Mouse (Mus musculus): ENCODE data around the gene Acoxl. TPM values are rescaled to one million over a fixed set of nuclear protein-coding genes. Genes with fewer than 3 reads are reported as not detected.
"Not testable (repeated sequence)": the region's sequence is repeated elsewhere in the genome, so short reads cannot be mapped to it uniquely, and the experiment has no call there.

Acoxl gene
- polyA plus RNA-seq, 1 experiment = not detected

DNA sequence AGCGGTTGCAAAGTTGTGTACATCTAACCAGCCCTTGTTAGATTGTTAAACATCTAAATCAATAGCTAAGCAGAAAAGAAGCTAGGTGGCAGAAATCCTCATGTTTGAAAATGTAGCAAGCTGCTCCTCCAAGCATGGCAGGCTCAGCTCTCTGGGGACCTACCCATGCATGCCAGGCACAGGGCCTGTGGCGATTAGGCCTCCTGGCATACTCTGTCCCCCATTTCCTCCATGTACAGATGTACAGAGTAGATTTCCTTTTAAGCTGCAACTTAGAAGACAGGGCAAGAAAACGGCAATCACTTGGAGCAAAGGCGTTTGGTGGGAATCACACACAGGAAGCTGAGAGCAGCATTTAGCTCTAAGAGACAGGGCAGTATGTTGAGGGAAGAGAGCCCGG lies 255.5 kb downstream of the Acoxl start:
- peak overlapping the region; percentile 69; the same call in 1 of the 2 replicates for H3K27ac ChIP-seq (ENCODE audit: insufficient read depth, low read depth, low read length)
- H3K27me3 ChIP-seq (replicated peaks; ENCODE audit: control insufficient read depth, insufficient read depth, low read length) = no peaks in the 10 kb centered on the region
- WGBS = 32% methylated on average over 5 of the region's 5 CpGs
- DNase-seq = peak; percentile 34
- peaks cover 23% of the 10 kb centered on the region for H3K4me1 ChIP-seq (ENCODE audit: control insufficient read depth, insufficient read depth, low read length)
- TF ChIP-seq CTCF (conservative IDR thresholded peaks at IDR 0.05; ENCODE audit: insufficient read depth, insufficient read length, low read depth, low read length) (no peak), POLR2A (IDR thresholded peaks at IDR 0.05; ENCODE audit: low read depth, low read length) (no peak)
- no peak overlapping the region for H3K4me3 ChIP-seq (ENCODE audit: insufficient read depth, low read depth, low read length)
- H3K36me3 ChIP-seq (ENCODE audit: control insufficient read depth, insufficient read depth, low read length) = no peaks in the 10 kb centered on the region

DNA sequence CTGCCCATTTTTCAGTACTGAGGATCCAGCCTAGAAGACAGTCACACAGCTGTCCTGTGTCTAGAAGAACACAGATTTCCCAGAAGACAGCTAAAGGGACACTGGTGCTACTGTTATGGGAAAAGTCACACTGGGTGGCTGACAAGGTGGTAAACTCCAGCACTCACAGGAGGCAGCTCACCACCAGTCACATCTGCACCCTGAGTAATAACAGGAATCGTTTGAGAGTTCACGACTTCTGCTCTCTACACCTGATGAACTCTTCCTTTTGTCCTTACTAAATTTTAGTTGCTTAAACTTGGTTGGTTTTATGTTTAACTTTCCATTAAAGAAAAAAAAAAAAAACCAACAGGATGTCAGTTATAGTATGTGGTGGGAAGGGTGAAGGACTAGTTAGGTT lies 255.9 kb downstream of the Acoxl start:
- DNase-seq = peak; percentile 24
- H3K4me1 ChIP-seq (ENCODE audit: control insufficient read depth, insufficient read depth, low read length) = peaks cover 23% of the 10 kb centered on the region
- H3K27ac ChIP-seq (ENCODE audit: insufficient read depth, low read depth, low read length) = peak overlapping the region; percentile 69; the same call in 1 of the 2 replicates
- TF ChIP-seq CTCF (conservative IDR thresholded peaks at IDR 0.05; ENCODE audit: insufficient read depth, insufficient read length, low read depth, low read length) = no peak
- TF ChIP-seq POLR2A (IDR thresholded peaks at IDR 0.05; ENCODE audit: low read depth, low read length) = no peak
- 25% methylated on average over 2 of the region's 2 CpGs for WGBS
- H3K27me3 ChIP-seq (replicated peaks; ENCODE audit: control insufficient read depth, insufficient read depth, low read length) = no peaks in the 10 kb centered on the region
- H3K4me3 ChIP-seq (ENCODE audit: insufficient read depth, low read depth, low read length) = no peak overlapping the region
- H3K36me3 ChIP-seq (ENCODE audit: control insufficient read depth, insufficient read depth, low read length) = no peaks in the 10 kb centered on the region

DNA sequence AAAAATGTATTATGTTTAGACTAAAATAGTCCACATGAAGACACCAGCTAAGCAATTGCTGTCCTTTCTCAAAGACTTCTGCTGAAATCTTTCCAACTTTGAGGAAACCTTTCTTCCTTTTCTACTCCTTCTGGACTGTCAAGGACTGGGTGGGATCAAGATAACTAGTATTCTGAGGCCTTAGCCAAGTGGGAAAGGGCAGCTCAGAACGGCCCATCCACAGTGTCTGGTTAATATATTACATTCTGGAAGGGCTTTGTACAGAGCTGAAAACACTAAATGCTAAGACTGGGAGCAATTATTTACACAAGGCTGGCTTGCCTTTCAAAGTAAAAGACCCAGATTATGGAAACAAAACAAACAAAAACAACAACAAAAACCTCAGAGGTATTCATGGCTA lies 256.6 kb downstream of the Acoxl start:
- Histone ChIP-seq H3K4me1 (ENCODE audit: control insufficient read depth, insufficient read depth, low read length) (peaks cover 23% of the 10 kb centered on the region), H3K36me3 (ENCODE audit: control insufficient read depth, insufficient read depth, low read length) (no peaks in the 10 kb centered on the region), H3K4me3 (ENCODE audit: insufficient read depth, low read depth, low read length) (no peak overlapping the region), H3K27ac (ENCODE audit: insufficient read depth, low read depth, low read length) (peak overlapping the region; percentile 63; the same call in 1 of the 2 replicates), H3K27me3 (replicated peaks; ENCODE audit: control insufficient read depth, insufficient read depth, low read length) (no peaks in the 10 kb centered on the region)
- TF ChIP-seq CTCF (conservative IDR thresholded peaks at IDR 0.05; ENCODE audit: insufficient read depth, insufficient read length, low read depth, low read length) (no peak), POLR2A (IDR thresholded peaks at IDR 0.05; ENCODE audit: low read depth, low read length) (no peak)
- WGBS = 21% methylated on average over 1 of the region's 1 CpGs
- peak; percentile 86 for DNase-seq

DNA sequence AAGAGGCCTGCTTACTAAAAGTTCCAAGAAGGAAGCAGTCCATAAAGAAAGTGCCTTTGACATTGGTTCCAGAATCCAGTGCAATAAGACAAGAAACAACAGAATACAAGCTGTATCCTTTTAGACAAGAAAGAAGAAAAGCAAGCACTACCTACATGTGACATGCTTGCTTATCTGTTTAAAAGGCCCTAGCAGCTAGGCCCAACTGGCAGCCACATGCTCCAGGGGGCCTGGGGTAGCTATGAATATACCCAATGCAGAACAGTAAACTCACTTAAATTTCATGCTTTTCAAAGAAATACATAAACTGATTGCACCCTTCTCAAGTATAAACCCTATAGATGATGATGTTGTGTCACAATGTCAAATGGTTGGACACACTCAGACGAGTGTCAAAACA lies 257.4 kb downstream of the Acoxl start:
- TF ChIP-seq POLR2A (IDR thresholded peaks at IDR 0.05; ENCODE audit: low read depth, low read length) (no peak), CTCF (conservative IDR thresholded peaks at IDR 0.05; ENCODE audit: insufficient read depth, insufficient read length, low read depth, low read length) (no peak)
- DNase-seq = no peak
- WGBS = 86% methylated on average over 1 of the region's 1 CpGs

DNA sequence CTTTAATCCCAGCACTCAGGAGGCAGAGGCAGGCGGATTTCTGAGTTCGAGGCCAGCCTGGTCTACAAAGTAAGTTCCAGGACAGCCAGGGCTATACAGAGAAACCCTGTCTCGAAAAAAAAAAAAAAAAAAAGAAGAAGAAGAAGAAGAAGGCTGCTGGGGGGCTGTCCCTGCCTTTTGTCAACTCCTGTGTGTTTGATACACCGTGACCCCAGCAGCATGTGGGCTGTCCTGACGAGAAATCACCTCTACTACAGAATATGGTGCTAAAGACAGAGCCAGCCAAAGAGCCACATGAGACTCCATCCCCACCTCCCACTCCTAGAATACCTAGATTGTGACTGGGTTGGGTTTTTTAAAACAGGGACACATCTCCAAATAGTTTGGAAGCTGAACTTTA lies 259.4 kb downstream of the Acoxl start:
- 86% methylated on average over 5 of the region's 5 CpGs for WGBS
- H3K27me3 ChIP-seq (replicated peaks; ENCODE audit: control insufficient read depth, insufficient read depth, low read length); H3K4me3 ChIP-seq (ENCODE audit: insufficient read depth, low read depth, low read length); H3K4me1 ChIP-seq (ENCODE audit: control insufficient read depth, insufficient read depth, low read length); H3K36me3 ChIP-seq (ENCODE audit: control insufficient read depth, insufficient read depth, low read length); H3K27ac ChIP-seq (ENCODE audit: insufficient read depth, low read depth, low read length); DNase-seq: not testable (repeated sequence)

More for the DNA sequence above, 257.4 kb downstream of the Acoxl start:
- peaks cover 23% of the 10 kb centered on the region for H3K4me1 ChIP-seq (ENCODE audit: control insufficient read depth, insufficient read depth, low read length)
- H3K36me3 ChIP-seq (ENCODE audit: control insufficient read depth, insufficient read depth, low read length) = no peaks in the 10 kb centered on the region
- no peaks in the 10 kb centered on the region for H3K27me3 ChIP-seq (replicated peaks; ENCODE audit: control insufficient read depth, insufficient read depth, low read length)
- H3K27ac ChIP-seq (ENCODE audit: insufficient read depth, low read depth, low read length) = no peak overlapping the region
- H3K4me3 ChIP-seq (ENCODE audit: insufficient read depth, low read depth, low read length) = no peak overlapping the region

DNA sequence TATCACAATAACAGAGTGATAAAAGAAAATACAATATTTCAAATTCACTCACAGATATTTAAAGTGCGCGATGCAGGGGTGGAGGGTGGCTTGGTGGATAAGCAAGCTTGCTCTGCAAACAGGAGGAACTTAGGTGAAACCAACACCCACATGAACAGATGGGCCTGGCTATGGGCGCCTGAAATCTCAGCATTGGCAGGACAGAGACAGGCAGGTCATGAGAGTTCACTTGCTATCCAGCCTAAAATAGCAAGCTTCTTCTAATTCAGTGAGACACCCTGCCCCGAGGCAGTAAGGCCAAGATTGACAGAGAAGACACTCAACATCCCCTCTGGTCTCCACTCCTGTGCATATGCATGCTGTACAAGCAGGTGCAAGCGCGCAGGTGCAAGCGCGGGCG lies 263.4 kb downstream of the Acoxl start:
- H3K27me3 ChIP-seq (replicated peaks; ENCODE audit: control insufficient read depth, insufficient read depth, low read length) = no peaks in the 10 kb centered on the region
- no peak overlapping the region for H3K27ac ChIP-seq (ENCODE audit: insufficient read depth, low read depth, low read length)
- H3K4me3 ChIP-seq (ENCODE audit: insufficient read depth, low read depth, low read length) = no peak overlapping the region
- H3K36me3 ChIP-seq (ENCODE audit: control insufficient read depth, insufficient read depth, low read length) = no peaks in the 10 kb centered on the region
- TF ChIP-seq CTCF (conservative IDR thresholded peaks at IDR 0.05; ENCODE audit: insufficient read depth, insufficient read length, low read depth, low read length) = no peak
- no peak for TF ChIP-seq POLR2A (IDR thresholded peaks at IDR 0.05; ENCODE audit: low read depth, low read length)
- H3K4me1 ChIP-seq (ENCODE audit: control insufficient read depth, insufficient read depth, low read length) = no peaks in the 10 kb centered on the region
- 89% methylated on average over 9 of the region's 9 CpGs for WGBS
- no peak for DNase-seq

DNA sequence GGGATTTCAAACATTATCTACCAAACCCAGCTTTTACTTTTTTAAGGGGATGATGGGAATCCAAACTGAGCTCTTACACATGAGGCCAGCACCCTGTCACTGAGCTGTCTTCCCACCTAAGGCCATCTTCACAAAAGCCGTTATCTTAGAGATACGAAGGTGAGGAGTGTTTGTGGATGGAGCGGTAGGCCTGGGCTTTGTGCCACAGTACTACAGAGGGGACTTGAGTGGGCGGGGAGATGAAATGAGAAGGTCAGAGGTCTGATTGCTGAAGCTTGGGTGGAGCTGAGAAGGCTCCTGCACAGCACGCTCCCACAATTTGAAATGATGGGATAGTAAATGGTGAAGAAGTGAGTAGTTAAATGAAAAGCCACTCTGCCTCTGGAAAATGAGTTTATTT lies 266.1 kb downstream of the Acoxl start:
- TF ChIP-seq CTCF (conservative IDR thresholded peaks at IDR 0.05; ENCODE audit: insufficient read depth, insufficient read length, low read depth, low read length) = no peak
- no peak for TF ChIP-seq POLR2A (IDR thresholded peaks at IDR 0.05; ENCODE audit: low read depth, low read length)
- no peak for DNase-seq
- WGBS = 74% methylated on average over 5 of the region's 5 CpGs
- H3K27me3 ChIP-seq (replicated peaks; ENCODE audit: control insufficient read depth, insufficient read depth, low read length) = no peaks in the 10 kb centered on the region
- no peaks in the 10 kb centered on the region for H3K36me3 ChIP-seq (ENCODE audit: control insufficient read depth, insufficient read depth, low read length)
- H3K4me1 ChIP-seq (ENCODE audit: control insufficient read depth, insufficient read depth, low read length) = no peaks in the 10 kb centered on the region
- H3K4me3 ChIP-seq (ENCODE audit: insufficient read depth, low read depth, low read length) = no peak overlapping the region
- H3K27ac ChIP-seq (ENCODE audit: insufficient read depth, low read depth, low read length) = no peak overlapping the region

DNA sequence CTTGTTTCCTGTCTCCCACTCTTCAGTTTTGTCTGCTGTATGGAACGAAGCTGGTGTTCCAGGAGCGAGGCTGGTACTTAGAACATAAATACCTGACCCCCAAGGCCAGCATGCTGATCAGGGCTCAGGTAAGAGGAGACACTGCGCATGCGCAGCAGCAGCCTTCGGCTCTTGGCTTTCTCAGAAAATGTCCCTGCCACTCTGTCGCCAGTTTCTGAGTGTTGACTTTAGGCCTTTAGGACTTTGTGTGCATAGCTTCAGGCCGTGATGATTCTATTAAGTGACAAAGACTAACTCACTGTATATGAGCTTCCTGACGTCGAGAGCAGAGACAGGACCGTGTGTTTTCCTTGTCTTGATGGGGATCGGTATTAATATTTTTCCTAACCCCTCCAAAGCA lies 267.0 kb downstream of the Acoxl start:
- TF ChIP-seq POLR2A (IDR thresholded peaks at IDR 0.05; ENCODE audit: low read depth, low read length) = no peak
- no peak for TF ChIP-seq CTCF (conservative IDR thresholded peaks at IDR 0.05; ENCODE audit: insufficient read depth, insufficient read length, low read depth, low read length)
- H3K27me3 ChIP-seq (replicated peaks; ENCODE audit: control insufficient read depth, insufficient read depth, low read length) = no peaks in the 10 kb centered on the region
- H3K27ac ChIP-seq (ENCODE audit: insufficient read depth, low read depth, low read length) = no peak overlapping the region
- H3K4me1 ChIP-seq (ENCODE audit: control insufficient read depth, insufficient read depth, low read length) = no peaks in the 10 kb centered on the region
- WGBS = 86% methylated on average over 11 of the region's 11 CpGs
- H3K4me3 ChIP-seq (ENCODE audit: insufficient read depth, low read depth, low read length) = no peak overlapping the region
- DNase-seq = no peak
- H3K36me3 ChIP-seq (ENCODE audit: control insufficient read depth, insufficient read depth, low read length) = no peaks in the 10 kb centered on the region
